Mouse (Mus musculus) kidney, adult 9 months (tissue): ENCODE data around the gene Tmem87a.

ENCODE experiments used
- DNase-seq: peaks from one replicate; pipeline ENCODE4 v3.0.0; 2022

The Tmem87a gene

GRCm38 (mm10) chr2:120403986-120404822 lies at the start of gene Tmem87a:
Gene Tmem87a (minus strand): TSS chr2:120404113.
- DNase-seq: peak; percentile 97

- no peak for DNase-seq
Observed at GRCm38 (mm10) chr2:120452600-120452999, 48.7 kb upstream of the Tmem87a start.

- DNase-seq: no peak
Observed at GRCm38 (mm10) chr2:120450724-120451123, 46.8 kb upstream of the Tmem87a start.

- DNase-seq: no peak
Observed at GRCm38 (mm10) chr2:120447306-120447705, 43.4 kb upstream of the Tmem87a start.

- DNase-seq: no peak
Observed at GRCm38 (mm10) chr2:120446373-120446772, 42.5 kb upstream of the Tmem87a start.

- no peak for DNase-seq
Observed at GRCm38 (mm10) chr2:120444486-120444885, 40.6 kb upstream of the Tmem87a start.

- no peak for DNase-seq
Observed at GRCm38 (mm10) chr2:120424386-120424785, 20.5 kb upstream of the Tmem87a start.

GRCm38 (mm10) chr2:120414738-120415414 lies 11.0 kb upstream of the Tmem87a start:
- DNase-seq: no peak

GRCm38 (mm10) chr2:120414113-120414512 lies 10.2 kb upstream of the Tmem87a start:
- DNase-seq: no peak

GRCm38 (mm10) chr2:120411096-120411628 lies 7.2 kb upstream of the Tmem87a start:
- no peak for DNase-seq

GRCm38 (mm10) chr2:120404823-120405765 lies 1.2 kb upstream of the Tmem87a start:
- peak; percentile 80 for DNase-seq

- no peak for DNase-seq
Observed at GRCm38 (mm10) chr2:120403653-120403985, 294 bp downstream of the Tmem87a start, which contains the start of gene Ganc. Gene Ganc (plus strand): TSS chr2:120403896.

GRCm38 (mm10) chr2:120402813-120403212 lies 1.1 kb downstream of the Tmem87a start:
- no peak for DNase-seq

- peak; percentile 84 for DNase-seq
Observed at GRCm38 (mm10) chr2:120397951-120398350, 6.0 kb downstream of the Tmem87a start.

- DNase-seq: no peak
Observed at GRCm38 (mm10) chr2:120392406-120392805, 11.5 kb downstream of the Tmem87a start.

- DNase-seq: no peak
Observed at GRCm38 (mm10) chr2:120390934-120391333, 13.0 kb downstream of the Tmem87a start.

- DNase-seq: no peak
Observed at GRCm38 (mm10) chr2:120389376-120389775, 14.5 kb downstream of the Tmem87a start.

GRCm38 (mm10) chr2:120387291-120387690 lies 16.6 kb downstream of the Tmem87a start:
- no peak for DNase-seq

- no peak for DNase-seq
Observed at GRCm38 (mm10) chr2:120386264-120386663, 17.6 kb downstream of the Tmem87a start.

GRCm38 (mm10) chr2:120373858-120374257 lies 30.1 kb downstream of the Tmem87a start:
- no peak for DNase-seq

GRCm38 (mm10) chr2:120367416-120368207 lies 36.3 kb downstream of the Tmem87a start:
- DNase-seq: no peak

GRCm38 (mm10) chr2:120366501-120366900 lies 37.4 kb downstream of the Tmem87a start:
- DNase-seq: no peak
